Mouse (Mus musculus) neural tube, embryonic 14.5 days (tissue): ENCODE results near the gene Smpx. TPM values are rescaled to one million over a fixed set of nuclear protein-coding genes. Genes with fewer than 3 reads are reported as not detected.

Experiments
- ATAC-seq: fragments of 200-750 bp; cut with Nextera tagmentation; 2 replicates; pipeline ENCODE4 v1.8.0; 2017; ENCODE audit warnings: low read depth, mild to moderate bottlenecking, moderate TSS enrichment, moderate library complexity
- H3K27ac ChIP-seq: fragments of 300-500 bp; sonication (generic); 2 replicates; pipeline ENCODE4 v1.5.1; 2014; ENCODE audit warnings: low read depth, mild to moderate bottlenecking, control low read depth, low read length, moderate library complexity, mixed read lengths
- H3K27me3 ChIP-seq: fragments of 300-500 bp; sonication (generic); 2 replicates; pipeline ENCODE4 v1.6.1; 2014; ENCODE audit warnings: low read length; ENCODE audit not compliant: control insufficient read depth, insufficient read depth
- H3K36me3 ChIP-seq: fragments of 300-500 bp; sonication (generic); 2 replicates; pipeline ENCODE4 v1.6.1; 2014; ENCODE audit warnings: low read length, mixed read lengths; ENCODE audit not compliant: control insufficient read depth, insufficient read depth
- H3K4me1 ChIP-seq: fragments of 300-500 bp; sonication (generic); 2 replicates; pipeline ENCODE4 v1.6.1; 2014; ENCODE audit warnings: low read length; ENCODE audit not compliant: control insufficient read depth, insufficient read depth
- H3K4me2 ChIP-seq: fragments of 300-500 bp; sonication (generic); 2 replicates; pipeline ENCODE4 v1.6.1; 2014; ENCODE audit warnings: mild to moderate bottlenecking, low read depth, low read length, control low read depth
- H3K4me3 ChIP-seq: fragments of 300-500 bp; sonication (generic); 2 replicates; pipeline ENCODE4 v1.5.1; 2014; ENCODE audit warnings: low read depth, low read length, control low read depth, mixed read lengths
- H3K9ac ChIP-seq: fragments of 300-500 bp; sonication (generic); replicated peaks from 2 replicates; pipeline ENCODE4 v1.6.1; 2014; ENCODE audit warnings: low read depth, mild to moderate bottlenecking, control low read depth, low read length, mixed read lengths
- H3K9me3 ChIP-seq: fragments of 300-500 bp; sonication (generic); 2 replicates; pipeline ENCODE4 v1.6.1; 2016; ENCODE audit warnings: low read length; ENCODE audit not compliant: control insufficient read depth
- WGBS: fragments of 180-500 bp; shearing (Covaris S2); extraction: QIAGEN DNeasy Blood & Tissue Kit; methylation state at CpG from one replicate; pipeline ENCODE4 v1.1.7; 2014; 5-methylcytosine and 5-hydroxymethylcytosine counted together
- polyA plus RNA-seq: library from polyadenylated mRNA; unstranded; fragments of >200 nt; fragmentation: Nextera tagmentation; extraction: Ambion mirVana; gene quantifications from 2 replicates; pipeline ENCODE4 v1.2.1, GENCODE M21; 2014

Gene Smpx
- polyA plus RNA-seq: 0.75 TPM in 1 of 2 replicates, not detected in the other

DNA sequence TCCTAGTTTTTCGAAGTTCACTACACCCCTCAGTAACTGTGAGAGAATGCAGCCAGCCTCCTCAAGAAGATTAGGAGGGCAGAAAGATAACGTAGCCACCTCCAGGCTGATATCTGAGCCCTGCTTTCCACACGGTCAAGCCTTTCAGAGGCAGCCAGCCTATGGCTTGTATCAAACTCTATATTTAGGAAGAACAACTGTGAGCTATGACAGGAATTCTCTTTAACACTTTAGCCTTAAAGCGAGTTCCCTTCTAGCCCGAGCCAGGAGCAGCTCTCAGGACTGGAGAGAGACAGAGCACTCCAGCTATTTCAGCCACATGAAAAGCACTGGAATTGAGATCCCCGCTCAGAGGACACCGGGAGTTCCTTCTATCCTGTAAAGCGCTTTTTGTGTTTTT is at the start of gene Smpx:
Gene Smpx (plus strand): TSS at position 49 of the 400 bp plus-strand sequence.
- H3K4me3 ChIP-seq: no peak within 1 kb of the TSS
- no peaks in the 10 kb centered on the region for H3K9me3 ChIP-seq
- H3K4me1 ChIP-seq: no peaks in the 10 kb centered on the region
- no peak within 1 kb of the TSS for H3K4me2 ChIP-seq
- no peak within 1 kb of the TSS for H3K9ac ChIP-seq
- no peak within 1 kb of the TSS for H3K27ac ChIP-seq
- no peaks in the 10 kb centered on the region for H3K36me3 ChIP-seq
- no peaks in the 10 kb centered on the region for H3K27me3 ChIP-seq
- 76% methylated on average over 8 of the region's 8 CpGs for WGBS
- no peak for ATAC-seq

DNA sequence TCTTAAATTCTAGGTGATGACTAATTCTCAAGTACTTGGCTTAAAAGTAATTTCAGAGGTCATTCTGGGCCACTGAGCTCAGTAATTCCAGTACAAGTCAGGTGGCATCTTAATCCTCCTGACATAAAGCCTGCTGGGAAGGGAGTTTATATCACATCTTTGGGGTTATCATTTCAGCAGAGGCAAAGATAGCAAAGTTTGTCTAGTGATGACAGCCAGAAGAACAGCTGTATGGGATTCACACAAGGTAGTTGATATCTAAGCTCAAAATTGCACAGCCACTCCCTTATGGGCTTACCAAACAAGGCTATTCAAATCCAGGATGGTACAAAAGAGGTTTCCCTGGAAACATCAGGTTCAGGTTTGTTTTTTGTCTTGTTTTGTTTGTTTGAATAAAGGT is 43.7 kb upstream of the Smpx start:
- H3K27me3 ChIP-seq: no peaks in the 10 kb centered on the region
- no peak for ATAC-seq
- no peaks in the 10 kb centered on the region for H3K9me3 ChIP-seq
- no peak overlapping the region for H3K4me3 ChIP-seq
- H3K9ac ChIP-seq: no peak overlapping the region
- no peaks in the 10 kb centered on the region for H3K36me3 ChIP-seq
- H3K4me2 ChIP-seq: no peak overlapping the region
- no peaks in the 10 kb centered on the region for H3K4me1 ChIP-seq
- H3K27ac ChIP-seq: no peak overlapping the region

DNA sequence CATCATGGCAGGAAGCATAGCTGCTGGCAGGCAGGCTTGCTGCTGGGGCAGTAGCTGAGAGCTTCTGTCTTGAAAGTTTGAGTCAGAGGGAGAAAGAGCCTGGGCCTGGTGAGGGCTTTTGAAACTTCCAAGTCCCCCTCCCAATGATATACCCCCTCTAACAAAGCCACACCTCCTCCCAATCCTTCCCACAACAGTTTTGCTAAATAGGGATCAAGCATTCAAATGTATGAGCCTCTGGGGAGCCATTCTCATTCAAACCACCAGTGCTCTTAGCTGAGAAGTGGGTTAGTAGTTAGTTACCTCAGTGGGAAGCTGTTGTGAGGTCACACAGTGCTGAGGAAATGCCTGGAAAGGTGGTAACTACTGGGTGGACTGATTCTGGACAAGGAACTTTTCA is 41.4 kb upstream of the Smpx start:
- H3K4me1 ChIP-seq: no peaks in the 10 kb centered on the region
- H3K9ac ChIP-seq: no peak overlapping the region
- no peaks in the 10 kb centered on the region for H3K27me3 ChIP-seq
- H3K27ac ChIP-seq: no peak overlapping the region
- no peaks in the 10 kb centered on the region for H3K9me3 ChIP-seq
- H3K4me2 ChIP-seq: no peak overlapping the region
- no peak for ATAC-seq
- no peaks in the 10 kb centered on the region for H3K36me3 ChIP-seq
- no peak overlapping the region for H3K4me3 ChIP-seq

DNA sequence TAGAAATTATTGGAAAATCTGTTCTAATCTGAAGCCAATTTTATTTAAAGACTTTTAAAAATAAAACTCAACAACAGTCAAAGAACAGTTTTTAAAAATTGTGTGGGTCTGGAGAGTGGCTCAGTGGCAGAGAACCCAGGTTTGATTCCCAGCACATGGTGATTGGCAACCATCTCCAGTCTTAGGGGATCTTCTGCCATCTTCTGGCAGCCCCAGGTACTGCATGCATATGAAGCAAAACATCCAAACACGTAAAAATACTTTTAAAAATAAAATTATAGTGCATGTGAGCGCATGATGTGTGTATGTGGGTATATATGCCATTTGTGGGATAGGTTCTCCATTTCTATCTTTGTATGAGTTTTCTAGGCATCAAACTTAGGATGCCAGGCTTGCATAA is 26.9 kb upstream of the Smpx start:
- no peak overlapping the region for H3K27ac ChIP-seq
- ATAC-seq: no peak
- 86% methylated on average over 2 of the region's 2 CpGs for WGBS
- no peak overlapping the region for H3K4me3 ChIP-seq
- H3K4me1 ChIP-seq: no peaks in the 10 kb centered on the region
- no peaks in the 10 kb centered on the region for H3K36me3 ChIP-seq
- no peak overlapping the region for H3K9ac ChIP-seq
- H3K27me3 ChIP-seq: no peaks in the 10 kb centered on the region
- no peak overlapping the region for H3K4me2 ChIP-seq
- no peaks in the 10 kb centered on the region for H3K9me3 ChIP-seq

DNA sequence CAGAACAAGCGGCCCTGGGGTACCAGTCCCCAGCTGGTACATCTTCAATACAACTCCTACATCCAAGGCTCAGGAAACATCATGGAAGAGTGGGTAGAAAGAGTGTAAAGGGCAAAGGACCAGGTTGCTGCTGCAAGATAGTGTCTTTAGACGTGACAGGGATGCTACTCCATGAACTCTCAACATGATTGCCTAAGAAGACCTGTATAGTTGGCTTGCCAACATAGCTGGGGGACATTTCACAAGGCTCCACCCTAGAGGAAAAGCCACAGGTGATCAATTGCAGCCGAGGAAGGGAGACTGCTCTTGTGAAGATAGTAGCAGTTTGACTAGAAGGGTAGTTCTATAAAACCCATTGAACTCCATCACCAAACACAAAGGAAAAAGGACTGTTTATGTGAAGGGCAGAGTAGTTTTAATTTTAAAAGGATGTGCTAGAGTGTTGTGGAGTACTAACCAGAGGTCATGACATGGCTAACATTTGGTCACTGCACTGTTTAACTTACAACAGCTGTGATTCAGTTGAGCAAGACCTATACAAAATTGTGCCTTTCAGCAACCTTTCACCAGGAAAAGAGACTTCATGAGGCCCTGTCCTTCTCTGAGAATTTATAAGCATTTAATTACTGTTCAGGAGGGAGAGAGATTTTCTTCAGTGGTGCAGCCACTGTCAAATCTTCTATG is 23.9 kb upstream of the Smpx start:
- H3K36me3 ChIP-seq: no peaks in the 10 kb centered on the region
- 77% methylated on average over 3 of the region's 3 CpGs for WGBS
- ATAC-seq: no peak
- H3K27me3 ChIP-seq: no peaks in the 10 kb centered on the region
- H3K4me3 ChIP-seq: no peak overlapping the region
- H3K4me1 ChIP-seq: no peaks in the 10 kb centered on the region
- no peak overlapping the region for H3K9ac ChIP-seq
- H3K9me3 ChIP-seq: no peaks in the 10 kb centered on the region
- H3K27ac ChIP-seq: no peak overlapping the region
- H3K4me2 ChIP-seq: no peak overlapping the region

DNA sequence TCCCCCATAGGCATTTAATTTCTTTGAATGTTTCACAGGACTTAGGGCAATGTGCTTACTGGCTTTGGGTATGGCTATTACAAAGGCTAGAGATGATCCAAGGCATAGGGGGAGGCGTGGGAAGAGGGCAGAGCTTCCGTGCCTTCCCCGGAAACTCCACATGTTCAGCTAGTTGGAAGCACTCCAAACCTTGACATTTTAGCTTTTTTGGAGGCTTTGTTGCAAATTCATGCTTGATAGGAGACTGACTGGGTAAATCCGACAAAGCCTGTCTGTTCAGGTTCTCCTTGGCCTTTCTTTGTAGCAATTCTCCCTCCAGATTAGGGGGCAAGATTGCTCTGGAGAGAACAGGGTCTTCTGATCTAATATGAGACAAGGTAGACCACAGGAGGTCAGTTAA is 7.5 kb upstream of the Smpx start:
- H3K4me1 ChIP-seq: no peaks in the 10 kb centered on the region
- no peak for ATAC-seq
- no peaks in the 10 kb centered on the region for H3K36me3 ChIP-seq
- no peak overlapping the region for H3K27ac ChIP-seq
- H3K4me3 ChIP-seq: no peak overlapping the region
- no peak overlapping the region for H3K9ac ChIP-seq
- 72% methylated on average over 4 of the region's 4 CpGs for WGBS
- H3K4me2 ChIP-seq: no peak overlapping the region
- H3K9me3 ChIP-seq: no peaks in the 10 kb centered on the region
- H3K27me3 ChIP-seq: no peaks in the 10 kb centered on the region

DNA sequence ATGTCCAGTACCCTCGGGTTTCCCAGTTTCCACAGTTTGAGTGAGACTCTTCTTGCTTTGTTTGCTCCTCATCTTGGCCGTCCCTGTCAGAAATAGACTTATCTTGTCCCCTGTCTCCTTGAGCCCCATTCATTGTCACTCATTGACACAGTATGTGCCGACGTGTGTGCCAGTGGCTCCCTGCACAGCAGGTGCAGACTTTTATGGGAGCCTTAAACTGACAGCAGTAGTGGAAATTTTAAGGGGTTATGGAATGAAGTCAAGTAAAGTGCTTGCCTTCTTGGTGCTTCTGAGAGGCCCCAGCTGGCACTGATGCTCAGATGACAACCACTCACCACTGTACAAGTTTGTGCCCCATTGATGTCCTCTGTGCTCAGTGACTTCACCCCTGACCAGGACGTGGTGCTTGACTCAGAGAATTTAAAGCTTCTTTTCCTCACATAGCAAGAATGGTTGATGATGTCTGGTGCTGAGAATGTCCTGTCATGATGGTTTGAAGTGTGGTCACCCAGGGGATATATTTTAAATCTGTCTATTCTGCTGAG is 1.0 kb upstream of the Smpx start:
- Histone ChIP-seq H3K27me3 (no peaks in the 10 kb centered on the region), H3K27ac (no peak overlapping the region), H3K9ac (no peak overlapping the region), H3K4me3 (no peak overlapping the region), H3K9me3 (no peaks in the 10 kb centered on the region), H3K4me1 (no peaks in the 10 kb centered on the region), H3K4me2 (no peak overlapping the region), H3K36me3 (no peaks in the 10 kb centered on the region)
- 61% methylated on average over 5 of the region's 5 CpGs for WGBS
- ATAC-seq: no peak

DNA sequence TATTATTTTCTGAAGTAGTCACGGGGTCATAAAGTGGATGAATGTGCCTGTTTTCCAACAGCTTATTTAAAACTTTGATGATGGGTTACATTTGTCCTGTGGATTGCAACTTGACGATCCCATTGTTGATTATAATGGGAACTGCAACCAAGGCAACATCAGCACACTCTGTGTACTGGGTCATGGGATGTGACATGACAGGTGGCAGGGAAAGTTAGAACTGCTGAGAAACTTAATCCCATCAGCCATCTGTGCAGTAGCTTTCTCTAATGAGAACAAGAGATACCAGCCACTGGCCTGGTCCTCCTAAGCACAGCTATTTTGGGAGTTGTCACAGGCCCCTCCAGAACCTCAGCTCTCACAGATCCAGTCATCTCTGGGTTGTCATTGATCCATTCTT is 8.5 kb downstream of the Smpx start:
- Histone ChIP-seq H3K4me3 (no peak overlapping the region), H3K27me3 (no peaks in the 10 kb centered on the region), H3K4me1 (no peaks in the 10 kb centered on the region), H3K4me2 (no peak overlapping the region), H3K9me3 (no peaks in the 10 kb centered on the region), H3K36me3 (no peaks in the 10 kb centered on the region), H3K9ac (no peak overlapping the region), H3K27ac (no peak overlapping the region)
- WGBS: 84% methylated on average over 2 of the region's 2 CpGs
- ATAC-seq: no peak

DNA sequence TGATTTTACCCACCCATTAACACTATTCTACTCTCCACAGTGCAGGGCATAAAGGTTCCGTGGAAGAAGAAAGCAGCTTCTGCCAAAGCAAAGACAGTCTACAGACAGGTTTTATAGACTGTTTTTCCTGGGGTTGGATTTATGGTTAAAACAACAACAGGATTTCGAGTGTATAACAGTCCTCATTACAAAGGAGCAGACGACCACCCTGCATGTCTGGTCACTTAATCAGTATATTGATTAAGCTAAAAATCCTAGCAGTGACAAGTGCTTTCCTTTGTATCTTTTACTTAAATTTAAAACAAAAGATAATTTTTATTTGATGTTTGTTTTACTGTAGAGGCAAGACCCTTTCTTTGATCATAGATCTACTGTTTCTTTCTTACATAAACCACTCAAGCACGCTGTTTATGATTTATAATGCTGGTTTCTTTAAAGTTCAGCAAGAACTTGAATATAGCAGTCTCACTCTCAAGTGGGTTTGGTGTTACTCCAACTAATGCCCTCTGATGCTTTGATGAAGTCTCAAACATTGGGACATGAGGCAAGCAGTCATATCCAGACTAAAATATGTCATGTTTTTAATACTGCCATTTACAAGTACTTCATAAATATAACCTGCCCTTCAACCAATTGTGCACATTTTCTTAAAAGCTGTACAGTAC is 10.0 kb downstream of the Smpx start:
- Histone ChIP-seq H3K9me3 (no peaks in the 10 kb centered on the region), H3K36me3 (no peaks in the 10 kb centered on the region), H3K27ac (no peak overlapping the region), H3K4me1 (no peaks in the 10 kb centered on the region), H3K27me3 (no peaks in the 10 kb centered on the region), H3K9ac (no peak overlapping the region), H3K4me2 (no peak overlapping the region), H3K4me3 (no peak overlapping the region)
- ATAC-seq: no peak
- WGBS: 49% methylated on average over 4 of the region's 4 CpGs
